Mouse (Mus musculus) midbrain, embryonic 14.5 days (tissue): Measurements from ENCODE around the gene Hlx. TPM values are rescaled to one million over a fixed set of nuclear protein-coding genes. Genes with fewer than 3 reads are reported as not detected.

Source experiments
- ATAC-seq: fragments of 200-750 bp; cut with Nextera tagmentation; 2 replicates; pipeline ENCODE4 v1.8.0; 2017; ENCODE audit warnings: moderate number of reproducible peaks, moderate library complexity; ENCODE audit not compliant: low FRiP score, low TSS enrichment
- DNase-seq: peaks from one replicate; pipeline ENCODE4 v3.0.0-alpha.2; 2015
- H3K27ac ChIP-seq: fragments of 300-500 bp; sonication (generic); replicated peaks from 2 replicates; pipeline ENCODE4 v1.5.1; 2014; ENCODE audit warnings: mild to moderate bottlenecking, low read depth, low read length, moderate library complexity
- H3K27me3 ChIP-seq: fragments of 300-500 bp; sonication (generic); 2 replicates; pipeline ENCODE4 v1.6.1; 2014; ENCODE audit warnings: low read length, control low read depth, mixed read lengths; ENCODE audit not compliant: control insufficient read depth, insufficient read depth
- H3K36me3 ChIP-seq: fragments of 300-500 bp; sonication (generic); 2 replicates; pipeline ENCODE4 v1.6.1; 2014; ENCODE audit warnings: low read length, control low read depth; ENCODE audit not compliant: control insufficient read depth, insufficient read depth
- H3K4me1 ChIP-seq: fragments of 300-500 bp; sonication (generic); 2 replicates; pipeline ENCODE4 v1.6.1; 2014; ENCODE audit warnings: mild to moderate bottlenecking, antibody characterized with exemption, low read length, control low read depth; ENCODE audit not compliant: control insufficient read depth, insufficient read depth
- H3K4me2 ChIP-seq: fragments of 300-500 bp; sonication (generic); 2 replicates; pipeline ENCODE4 v1.6.1; 2014; ENCODE audit warnings: mild to moderate bottlenecking, low read length, moderate library complexity
- H3K4me3 ChIP-seq: fragments of 300-500 bp; sonication (generic); replicated peaks from 2 replicates; pipeline ENCODE4 v1.5.1; 2014; ENCODE audit warnings: low read depth, low read length
- H3K9ac ChIP-seq: fragments of 300-500 bp; sonication (generic); replicated peaks from 2 replicates; pipeline ENCODE4 v1.6.1; 2014; ENCODE audit warnings: mild to moderate bottlenecking, low read length, moderate library complexity
- H3K9me3 ChIP-seq: fragments of 300-500 bp; sonication (generic); 2 replicates; pipeline ENCODE4 v1.6.1; 2016; ENCODE audit warnings: low read length, control low read depth, mixed read lengths; ENCODE audit not compliant: control insufficient read depth
- WGBS: fragments of 180-500 bp; shearing (Covaris S2); extraction: QIAGEN DNeasy Blood & Tissue Kit; methylation state at CpG from one replicate; pipeline ENCODE4 v1.1.7; 2014; 5-methylcytosine and 5-hydroxymethylcytosine counted together
- polyA plus RNA-seq: library from polyadenylated mRNA; unstranded; fragments of >200 nt; fragmentation: Nextera tagmentation; extraction: Ambion mirVana; gene quantifications from 2 replicates; pipeline ENCODE4 v1.2.1, GENCODE M21; 2014

The Hlx gene
- polyA plus RNA-seq: 0.35 and 1.2 TPM in 2 replicates

DNA sequence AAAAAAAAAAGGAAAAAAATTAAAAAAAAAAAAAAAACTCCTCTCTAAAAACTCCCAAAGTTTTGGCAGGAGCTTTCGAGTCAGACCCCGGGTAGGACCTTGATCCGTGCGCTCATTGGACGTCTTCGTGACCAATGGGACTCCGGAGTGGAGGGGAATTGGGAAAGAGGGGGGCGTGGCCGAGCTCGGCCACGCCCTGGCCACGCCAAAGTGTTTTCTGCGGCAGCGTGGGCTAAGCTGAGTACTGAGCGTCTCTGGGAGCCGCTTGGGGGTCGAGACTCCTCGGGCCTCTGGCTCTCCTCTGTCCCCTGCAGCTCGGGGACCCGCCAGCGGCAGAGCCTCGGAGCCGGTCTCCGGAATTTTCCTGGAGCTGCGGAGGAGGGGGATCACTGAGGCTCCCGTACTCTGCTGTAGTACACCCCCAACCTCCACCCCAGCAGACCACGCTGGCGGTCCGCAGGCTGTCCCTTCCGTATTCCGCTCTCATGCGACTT is at the start of gene Hlx:
Gene Hlx, minus strand, starts transcription at position 64 of the 494 bp plus-strand sequence.
- peaks cover 86% of the 10 kb centered on the region for H3K27me3 ChIP-seq
- WGBS: under 1% methylated on average over 32 of the region's 32 CpGs
- H3K27ac ChIP-seq: no peak within 1 kb of the TSS
- no peaks in the 10 kb centered on the region for H3K36me3 ChIP-seq
- H3K9me3 ChIP-seq: no peaks in the 10 kb centered on the region
- H3K4me2 ChIP-seq: peak within 1 kb of the TSS; percentile 62
- peaks cover 12% of the 10 kb centered on the region for H3K4me1 ChIP-seq
- ATAC-seq: peak; percentile 84; the same call in 1 of the 2 replicates
- peak within 1 kb of the TSS; percentile 39 for H3K4me3 ChIP-seq
- H3K9ac ChIP-seq: peak within 1 kb of the TSS; percentile 31; the same call in 1 of the 2 replicates
- peak; percentile 82 for DNase-seq

- 80% methylated on average over 14 of the region's 14 CpGs for WGBS
- no peak overlapping the region for H3K4me2 ChIP-seq
- peak; percentile 24 for DNase-seq
Measured at GRCm38 (mm10) chr1:184782161-184782513, 49.7 kb upstream of the Hlx start.

GRCm38 (mm10) chr1:184781286-184782160 is 49.1 kb upstream of the Hlx start:
- no peak overlapping the region for H3K27ac ChIP-seq
- DNase-seq (no peak), ATAC-seq (no peak)
- no peak overlapping the region for H3K4me3 ChIP-seq
- no peak overlapping the region for H3K4me2 ChIP-seq
- no peaks in the 10 kb centered on the region for H3K36me3 ChIP-seq
- 84% methylated on average over 10 of the region's 10 CpGs for WGBS
- no peaks in the 10 kb centered on the region for H3K9me3 ChIP-seq
- H3K4me1 ChIP-seq: no peaks in the 10 kb centered on the region
- H3K9ac ChIP-seq: no peak overlapping the region
- no peaks in the 10 kb centered on the region for H3K27me3 ChIP-seq

More at GRCm38 (mm10) chr1:184782161-184782513, 49.7 kb upstream of the Hlx start:
- Histone ChIP-seq H3K9me3 (no peaks in the 10 kb centered on the region), H3K36me3 (no peaks in the 10 kb centered on the region), H3K9ac (no peak overlapping the region), H3K4me1 (no peaks in the 10 kb centered on the region), H3K27me3 (no peaks in the 10 kb centered on the region), H3K27ac (no peak overlapping the region), H3K4me3 (no peak overlapping the region)
- no peak for ATAC-seq

- Histone ChIP-seq H3K9ac (no peak overlapping the region), H3K4me1 (no peaks in the 10 kb centered on the region), H3K36me3 (no peaks in the 10 kb centered on the region), H3K27me3 (no peaks in the 10 kb centered on the region), H3K27ac (no peak overlapping the region), H3K4me3 (no peak overlapping the region), H3K9me3 (no peaks in the 10 kb centered on the region), H3K4me2 (no peak overlapping the region)
- WGBS: 93% methylated on average over 6 of the region's 6 CpGs
- DNase-seq (no peak), ATAC-seq (no peak)
Measured at GRCm38 (mm10) chr1:184778157-184778556, 45.7 kb upstream of the Hlx start.

- Histone ChIP-seq H3K4me1 (no peaks in the 10 kb centered on the region), H3K27me3 (no peaks in the 10 kb centered on the region), H3K27ac (no peak overlapping the region), H3K4me3 (no peak overlapping the region), H3K36me3 (no peaks in the 10 kb centered on the region), H3K9me3 (no peaks in the 10 kb centered on the region), H3K4me2 (no peak overlapping the region), H3K9ac (no peak overlapping the region)
- 31% methylated on average over 22 of the region's 22 CpGs for WGBS
- DNase-seq: peak; percentile 29
- no peak for ATAC-seq
Measured at GRCm38 (mm10) chr1:184777061-184777795, 44.8 kb upstream of the Hlx start.

- Histone ChIP-seq H3K27me3 (no peaks in the 10 kb centered on the region), H3K4me1 (no peaks in the 10 kb centered on the region), H3K9ac (no peak overlapping the region), H3K4me2 (no peak overlapping the region), H3K4me3 (no peak overlapping the region), H3K27ac (no peak overlapping the region), H3K36me3 (no peaks in the 10 kb centered on the region), H3K9me3 (no peaks in the 10 kb centered on the region)
- DNase-seq: no peak
- ATAC-seq: no peak
- WGBS: 54% methylated on average over 9 of the region's 9 CpGs
Measured at GRCm38 (mm10) chr1:184775289-184775688, 42.9 kb upstream of the Hlx start.

DNA sequence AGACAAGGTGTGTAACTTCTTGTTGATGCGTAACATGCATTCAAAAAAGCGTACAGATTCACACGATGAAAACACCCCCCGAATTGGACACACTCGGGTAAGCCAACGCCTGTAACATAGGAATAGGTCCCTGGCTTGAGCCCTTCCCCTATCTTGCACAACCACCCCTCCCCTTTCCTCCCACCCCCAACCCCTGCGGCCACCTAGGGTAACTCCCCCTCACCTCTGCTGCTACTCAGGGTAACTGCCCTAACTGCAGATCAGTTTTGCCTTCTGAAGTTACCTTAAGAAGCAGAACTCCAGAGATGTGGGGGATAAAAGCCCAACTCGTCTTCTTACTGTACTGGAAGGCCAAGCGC is 39.5 kb upstream of the Hlx start:
- 14% methylated on average over 9 of the region's 9 CpGs for WGBS
- H3K9ac ChIP-seq: no peak overlapping the region
- no peak overlapping the region for H3K4me2 ChIP-seq
- no peak overlapping the region for H3K4me3 ChIP-seq
- no peaks in the 10 kb centered on the region for H3K9me3 ChIP-seq
- H3K4me1 ChIP-seq: no peaks in the 10 kb centered on the region
- no peaks in the 10 kb centered on the region for H3K27me3 ChIP-seq
- no peaks in the 10 kb centered on the region for H3K36me3 ChIP-seq
- ATAC-seq (no peak), DNase-seq (no peak)
- no peak overlapping the region for H3K27ac ChIP-seq

DNA sequence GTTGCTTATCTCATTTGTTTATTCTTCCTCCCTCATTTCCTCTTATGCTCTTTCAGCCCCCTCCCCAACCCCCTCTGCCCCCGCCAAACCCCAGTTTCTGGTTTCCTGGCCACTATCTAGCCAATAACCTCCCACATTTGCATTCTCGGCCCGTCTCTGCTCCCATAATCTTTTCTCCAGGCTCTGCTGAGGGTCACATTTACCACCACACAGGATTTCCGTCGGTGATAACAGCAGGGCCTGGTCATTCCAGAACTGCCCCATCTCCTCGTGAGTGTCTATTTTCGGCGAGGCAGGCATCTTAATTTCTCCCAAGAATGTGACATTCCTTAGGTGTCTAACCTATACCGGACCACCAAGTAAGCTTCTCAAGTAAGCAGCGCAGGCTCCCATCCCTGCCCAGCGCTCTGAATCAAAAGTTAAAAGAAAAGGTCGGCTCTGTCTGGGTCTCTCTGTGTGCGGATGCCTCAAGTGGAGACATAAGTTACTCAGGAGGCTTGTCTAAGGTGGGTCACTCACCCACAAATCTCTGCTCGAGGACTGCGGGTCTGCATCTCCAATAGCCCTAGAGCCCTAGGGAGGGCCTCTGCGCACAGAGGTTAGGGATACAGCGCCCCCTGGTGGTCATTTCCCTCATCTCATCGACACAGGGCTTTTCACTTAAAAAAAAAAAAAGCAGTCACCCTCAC is 38.9 kb upstream of the Hlx start:
- no peak overlapping the region for H3K9ac ChIP-seq
- H3K27ac ChIP-seq: no peak overlapping the region
- no peak overlapping the region for H3K4me2 ChIP-seq
- H3K9me3 ChIP-seq: no peaks in the 10 kb centered on the region
- ATAC-seq (no peak; the same call in 1 of the 2 replicates), DNase-seq (peak; percentile 87)
- no peaks in the 10 kb centered on the region for H3K36me3 ChIP-seq
- WGBS: 26% methylated on average over 18 of the region's 18 CpGs
- H3K27me3 ChIP-seq: no peaks in the 10 kb centered on the region
- no peak overlapping the region for H3K4me3 ChIP-seq
- no peaks in the 10 kb centered on the region for H3K4me1 ChIP-seq
